Mouse (Mus musculus): Measurements from ENCODE around the gene Ifnl3. TPM values are rescaled to one million over a fixed set of nuclear protein-coding genes. Genes with fewer than 3 reads are reported as not detected.

Ifnl3 gene
- total RNA-seq, 1 experiment, result not detected

DNA sequence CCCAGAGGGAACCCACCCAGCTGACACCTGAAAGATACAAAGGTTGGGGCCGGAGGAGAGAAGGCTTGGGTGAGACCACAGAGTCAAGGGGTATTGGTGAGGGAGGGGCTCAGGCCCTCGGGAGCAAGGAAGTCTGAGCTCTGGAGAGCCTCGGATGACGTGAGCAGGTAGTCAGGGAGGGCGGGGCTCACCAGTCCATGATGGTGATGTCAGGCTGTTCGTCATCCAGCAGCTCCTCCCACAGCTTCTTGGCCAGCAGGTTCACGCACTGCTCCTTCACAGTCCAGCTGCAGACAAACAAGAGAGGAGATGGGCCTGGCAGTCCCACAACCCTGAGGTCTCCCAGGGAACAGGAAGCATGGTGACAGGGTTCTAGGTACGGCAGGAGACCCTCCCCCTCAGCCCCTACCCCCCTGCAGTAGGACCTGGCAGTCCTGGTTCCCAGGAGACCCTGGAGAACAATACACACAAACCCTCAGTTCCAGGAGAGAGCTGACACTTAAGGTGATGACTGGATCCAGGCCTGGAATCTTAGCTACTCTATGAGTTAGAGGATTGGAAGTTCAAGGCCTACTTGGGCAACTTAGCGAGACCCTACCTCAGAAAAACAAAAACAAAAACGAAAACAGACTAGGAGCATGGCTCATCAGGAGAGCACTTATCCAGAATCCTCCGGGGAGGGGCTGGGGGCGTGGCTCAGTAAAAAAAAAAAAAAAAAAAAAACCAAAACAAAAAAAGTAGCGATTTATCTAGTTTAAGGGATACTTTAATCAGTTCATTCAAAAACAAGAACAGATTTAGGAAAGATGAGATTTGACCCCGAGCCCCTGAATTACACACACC is 22.6 kb downstream of the Ifnl3 start:
- TF ChIP-seq ZC3H11A (IDR thresholded peaks at IDR 0.05; ENCODE audit: borderline replicate concordance, low read depth, low read length), result no peak
- peak; percentile 91 for TF ChIP-seq ZNF384 (IDR thresholded peaks at IDR 0.05; ENCODE audit: low read depth, low read length)
- H3K27ac ChIP-seq (ENCODE audit: insufficient read depth, low read depth, low read length, poor library complexity, severe bottlenecking), result no peak overlapping the region
- in situ Hi-C loops (cut with MboI; ENCODE audit: low sequenced_read_pairs in 2 of 2, unreplicated experiment in 2 of 2), result no loop called here
- no peak overlapping the region for H3K9ac ChIP-seq (ENCODE audit: insufficient read depth, low read depth, low read length, poor library complexity, severe bottlenecking)
- H3K9me3 ChIP-seq (ENCODE audit: control insufficient read depth, insufficient read depth, low read depth, low read length), result no peaks in the 10 kb centered on the region
- H3K36me3 ChIP-seq (ENCODE audit: control insufficient read depth, insufficient read depth, low read length, poor library complexity, severe bottlenecking), result no peaks in the 10 kb centered on the region
- H3K4me3 ChIP-seq (ENCODE audit: insufficient read depth in 1 of 2, low read depth in 1 of 2, low read length in 2 of 2, poor library complexity in 1 of 2, severe bottlenecking in 1 of 2), result no peak overlapping the region
- H3K4me1 ChIP-seq (ENCODE audit: control insufficient read depth in 2 of 2, insufficient read depth in 2 of 2, low read length in 2 of 2, poor library complexity in 1 of 2), result peaks cover 2 to 20% of the 10 kb centered on the region in 2 experiments; a peak in 2 of 4 replicates
- DNase-seq (ENCODE audit: low read depth, low spot score), result peak; percentile 38

DNA sequence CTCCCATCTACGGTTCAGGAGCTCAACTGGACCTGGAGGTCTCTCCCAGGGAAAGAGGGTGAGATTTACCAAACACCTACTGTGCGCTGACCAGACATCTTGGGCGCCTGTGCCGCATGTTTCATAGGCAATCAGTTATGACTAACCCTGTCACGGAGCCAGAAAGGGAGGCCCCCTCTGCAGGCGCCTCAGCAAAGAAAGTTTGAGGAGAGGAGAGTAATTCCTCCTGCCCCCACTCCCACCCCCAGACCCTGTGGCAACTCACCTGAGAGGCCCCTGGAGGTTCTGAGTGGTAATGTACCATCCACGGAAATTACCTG is 23.2 kb downstream of the Ifnl3 start:
- Histone ChIP-seq H3K9me3 (ENCODE audit: control insufficient read depth, insufficient read depth, low read depth, low read length) (no peaks in the 10 kb centered on the region), H3K4me3 (ENCODE audit: insufficient read depth in 1 of 2, low read depth in 1 of 2, low read length in 2 of 2, poor library complexity in 1 of 2, severe bottlenecking in 1 of 2) (no peak overlapping the region), H3K9ac (ENCODE audit: insufficient read depth, low read depth, low read length, poor library complexity, severe bottlenecking) (no peak overlapping the region), H3K27ac (ENCODE audit: insufficient read depth, low read depth, low read length, poor library complexity, severe bottlenecking) (no peak overlapping the region), H3K36me3 (ENCODE audit: control insufficient read depth, insufficient read depth, low read length, poor library complexity, severe bottlenecking) (no peaks in the 10 kb centered on the region), H3K4me1 (ENCODE audit: control insufficient read depth in 2 of 2, insufficient read depth in 2 of 2, low read length in 2 of 2, poor library complexity in 1 of 2) (peaks cover 2 to 20% of the 10 kb centered on the region in 2 experiments; a peak in 2 of 4 replicates)
- in situ Hi-C loops (cut with MboI; ENCODE audit: low sequenced_read_pairs in 2 of 2, unreplicated experiment in 2 of 2), result no loop called here
- no peak for DNase-seq (ENCODE audit: low read depth, low spot score)
- TF ChIP-seq MAFK (IDR thresholded peaks at IDR 0.05; ENCODE audit: insufficient read depth, low read depth, low read length) (no peak), CHD2 (IDR thresholded peaks at IDR 0.05; ENCODE audit: low read depth, low read length) (no peak), HCFC1 (IDR thresholded peaks at IDR 0.05; ENCODE audit: borderline replicate concordance, insufficient read depth, low read length) (no peak), ZC3H11A (IDR thresholded peaks at IDR 0.05; ENCODE audit: borderline replicate concordance, low read depth, low read length) (no peak)

DNA sequence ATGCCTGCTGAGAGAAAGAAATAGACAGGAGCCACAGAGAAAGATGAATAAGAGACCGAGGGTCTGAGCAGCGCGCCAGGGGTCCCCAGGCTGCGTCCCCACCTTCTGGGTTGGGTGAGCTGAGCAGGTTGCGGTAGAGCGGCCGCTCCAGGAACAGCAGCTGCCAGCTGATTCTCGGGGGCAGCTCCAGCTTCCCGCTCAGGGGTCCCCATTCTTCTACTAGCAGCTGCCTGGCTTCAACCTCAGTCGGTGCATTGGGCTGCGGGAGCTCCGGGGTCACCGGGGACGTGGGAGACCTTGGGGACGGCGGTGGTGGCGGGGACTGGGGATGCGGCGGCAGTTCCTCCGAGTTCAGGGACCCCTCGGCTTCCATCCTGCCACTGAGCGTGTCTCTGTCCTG is 24.0 kb downstream of the Ifnl3 start:
- Histone ChIP-seq H3K4me1 (ENCODE audit: control insufficient read depth in 2 of 2, insufficient read depth in 2 of 2, low read length in 2 of 2, poor library complexity in 1 of 2) (peaks cover 2 to 20% of the 10 kb centered on the region in 2 experiments; a peak in 2 of 4 replicates), H3K36me3 (ENCODE audit: control insufficient read depth, insufficient read depth, low read length, poor library complexity, severe bottlenecking) (no peaks in the 10 kb centered on the region), H3K27ac (ENCODE audit: insufficient read depth, low read depth, low read length, poor library complexity, severe bottlenecking) (no peak overlapping the region), H3K4me3 (ENCODE audit: insufficient read depth in 1 of 2, low read depth in 1 of 2, low read length in 2 of 2, poor library complexity in 1 of 2, severe bottlenecking in 1 of 2) (peak overlapping the region; percentile 63 to 64), H3K9me3 (ENCODE audit: control insufficient read depth, insufficient read depth, low read depth, low read length) (no peaks in the 10 kb centered on the region), H3K9ac (ENCODE audit: insufficient read depth, low read depth, low read length, poor library complexity, severe bottlenecking) (no peak overlapping the region)
- TF ChIP-seq HCFC1 (IDR thresholded peaks at IDR 0.05; ENCODE audit: borderline replicate concordance, insufficient read depth, low read length) (no peak), ZNF384 (IDR thresholded peaks at IDR 0.05; ENCODE audit: low read depth, low read length) (no peak), CHD2 (IDR thresholded peaks at IDR 0.05; ENCODE audit: low read depth, low read length) (no peak), ZC3H11A (IDR thresholded peaks at IDR 0.05; ENCODE audit: borderline replicate concordance, low read depth, low read length) (no peak), MAFK (IDR thresholded peaks at IDR 0.05; ENCODE audit: insufficient read depth, low read depth, low read length) (no peak)
- DNase-seq (ENCODE audit: low read depth, low spot score), result no peak
- in situ Hi-C loops (cut with MboI; ENCODE audit: low sequenced_read_pairs in 2 of 2, unreplicated experiment in 2 of 2), result no loop called here

DNA sequence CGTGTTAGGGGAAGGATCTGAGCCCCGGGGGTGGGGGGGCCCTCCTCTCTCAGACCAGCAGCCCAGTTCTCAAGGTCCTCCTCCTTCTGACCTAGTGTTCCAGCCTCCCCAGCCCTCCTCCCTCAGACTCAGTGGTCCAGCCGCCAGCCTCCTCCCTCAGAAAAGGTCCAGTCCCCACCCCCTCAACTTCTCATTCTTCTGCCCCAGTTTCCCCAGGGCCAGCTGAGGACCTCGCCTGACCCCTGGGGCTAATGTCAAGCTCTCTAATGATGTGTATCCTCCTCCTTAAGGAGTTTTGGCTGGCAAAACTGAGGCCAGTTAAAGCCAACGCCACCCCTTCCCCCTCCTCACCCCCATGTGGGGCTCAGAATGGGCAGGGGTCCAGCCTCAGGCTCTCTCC is 24.5 kb downstream of the Ifnl3 start, which contains the start of gene Nccrp1:
TSS of gene Nccrp1 (minus strand) at position 101 of the 400 bp plus-strand sequence.
- H3K9ac ChIP-seq (ENCODE audit: insufficient read depth, low read depth, low read length, poor library complexity, severe bottlenecking), result 0 out of 2 replicates have a peak within 1 kb of the TSS, but pooled peaks have one; percentile 4
- H3K9me3 ChIP-seq (ENCODE audit: control insufficient read depth, insufficient read depth, low read depth, low read length), result no peaks in the 10 kb centered on the region
- in situ Hi-C loops (cut with MboI; ENCODE audit: low sequenced_read_pairs in 2 of 2, unreplicated experiment in 2 of 2), result no loop called here
- TF ChIP-seq ZC3H11A (IDR thresholded peaks at IDR 0.05; ENCODE audit: borderline replicate concordance, low read depth, low read length), result no peak
- TF ChIP-seq ZNF384 (IDR thresholded peaks at IDR 0.05; ENCODE audit: low read depth, low read length), result no peak
- TF ChIP-seq MAFK (IDR thresholded peaks at IDR 0.05; ENCODE audit: insufficient read depth, low read depth, low read length), result no peak
- no peak for DNase-seq (ENCODE audit: low read depth, low spot score)
- H3K36me3 ChIP-seq (ENCODE audit: control insufficient read depth, insufficient read depth, low read length, poor library complexity, severe bottlenecking), result no peaks in the 10 kb centered on the region
- peak within 1 kb of the TSS; percentile 63 to 64 for H3K4me3 ChIP-seq (ENCODE audit: insufficient read depth in 1 of 2, low read depth in 1 of 2, low read length in 2 of 2, poor library complexity in 1 of 2, severe bottlenecking in 1 of 2)
- H3K27ac ChIP-seq (ENCODE audit: insufficient read depth, low read depth, low read length, poor library complexity, severe bottlenecking), result no peak within 1 kb of the TSS
- peaks cover 2 to 20% of the 10 kb centered on the region in 2 experiments; a peak in 2 of 4 replicates for H3K4me1 ChIP-seq (ENCODE audit: control insufficient read depth in 2 of 2, insufficient read depth in 2 of 2, low read length in 2 of 2, poor library complexity in 1 of 2)

All from ES-E14 (cell line).